ENCODE assay signal across 8 mouse cellular contexts in genomic region chr4:133388781-133389552, GRCm38 (mm10). TPM values are rescaled to one million over a fixed set of nuclear protein-coding genes. Genes with fewer than 3 reads are reported as not detected.
DNase-seq lines count a peak whose midpoint lies in the region; ATAC-seq and TF ChIP-seq lines count a peak whose summit lies in the region.

No protein-coding gene starts in this region.

- TF ChIP-seq CTCF in heart, adult 2 months (IDR thresholded peaks at IDR 0.05), result no peak
- TF ChIP-seq CTCF in liver, embryonic 14.5 days (IDR thresholded peaks at IDR 0.05; ENCODE audit: low read depth), result no peak

- H3K9ac ChIP-seq in heart, adult 2 months (ENCODE audit: low read depth, low read length), result no peak overlapping the region
- H3K9ac ChIP-seq in liver, embryonic 14.5 days (replicated peaks), result no peak overlapping the region; the same call in 1 of the 2 replicates

- intact Hi-C loops in heart, adult 2 months (cut with DNase I), result no loop called here

- no peak for ATAC-seq in liver, embryonic 14.5 days (ENCODE audit: insufficient read depth)
- ATAC-seq in frontal cortex, adult (ENCODE audit: low TSS enrichment), result no peak

- H3K4me2 ChIP-seq in liver, embryonic 14.5 days (ENCODE audit: low read depth), result no peak overlapping the region

- TF ChIP-seq EP300 in heart, adult 2 months (IDR thresholded peaks at IDR 0.05; ENCODE audit: insufficient read depth, low read depth, low read length), result 0 out of 2 replicates have a peak, but pooled peaks have one; percentile 10
- no peak for TF ChIP-seq EP300 in liver, embryonic 14.5 days (IDR thresholded peaks at IDR 0.05; ENCODE audit: low read depth)

- H3K27ac ChIP-seq in heart, adult 2 months, result peak overlapping the region; percentile 40
- peak overlapping the region; percentile 10 for H3K27ac ChIP-seq in liver, embryonic 14.5 days

- peaks cover 5% of the 10 kb centered on the region; the same call in 1 of the 2 replicates for H3K36me3 ChIP-seq in heart, adult 2 months (ENCODE audit: control insufficient read depth, insufficient read depth, low read length)
- H3K36me3 ChIP-seq in liver, embryonic 14.5 days (replicated peaks; ENCODE audit: control insufficient read depth, insufficient read depth, low read depth), result no peaks in the 10 kb centered on the region; the same call in 1 of the 2 replicates

- TF ChIP-seq POLR2A in heart, adult 2 months (IDR thresholded peaks at IDR 0.05; ENCODE audit: insufficient read depth, low read depth, low read length), result no peak

- 24% methylated on average over 16 of the region's 16 CpGs for WGBS in heart, adult 2 months
- 83% methylated on average over 16 of the region's 16 CpGs for WGBS in liver, embryonic 14.5 days (ENCODE audit: insufficient replicate concordance)

- H3K4me3 ChIP-seq in heart, adult 2 months, result no peak overlapping the region
- H3K4me3 ChIP-seq in liver, embryonic 14.5 days (ENCODE audit: insufficient read depth in 1 of 2, low read depth in 2 of 2, low read length in 2 of 2), result no peak overlapping the region

- peak; percentile 43 for DNase-seq in kidney, adult 18-20 months
- no peak for DNase-seq in kidney, adult 11 months
- peak; percentile 82 to 88 for DNase-seq in adrenal gland, postnatal 36 days
- peak in 1 of 2 experiments; percentile 76 for DNase-seq in heart, adult 2 months
- no peak for DNase-seq in liver, embryonic 14.5 days (ENCODE audit: low read depth in 3 of 3, low spot score in 3 of 3)
- no peak for DNase-seq in thymus, postnatal 0 days (ENCODE audit: low spot score)
- DNase-seq in embryo, embryonic 10 days (ENCODE audit: low spot score), result no peak

- peaks cover 5% of the 10 kb centered on the region; the same call in 1 of the 2 replicates for H3K79me2 ChIP-seq in heart, adult 2 months (replicated peaks; ENCODE audit: control insufficient read depth, insufficient read depth, low read length)

- no peaks in the 10 kb centered on the region for H3K9me3 ChIP-seq in liver, embryonic 14.5 days (ENCODE audit: control insufficient read depth, low read length)

- H3K4me1 ChIP-seq in heart, adult 2 months (ENCODE audit: control insufficient read depth, insufficient read depth, low read length), result peaks cover 33% of the 10 kb centered on the region
- peaks cover 33 to 35% of the 10 kb centered on the region in 2 experiments for H3K4me1 ChIP-seq in liver, embryonic 14.5 days (replicated peaks; ENCODE audit: control insufficient read depth in 2 of 2, insufficient read depth in 2 of 2, low read length in 1 of 2)

- H3K27me3 ChIP-seq in heart, adult 2 months (ENCODE audit: control insufficient read depth, insufficient read depth, low read length), result no peaks in the 10 kb centered on the region
- no peaks in the 10 kb centered on the region for H3K27me3 ChIP-seq in liver, embryonic 14.5 days (ENCODE audit: control insufficient read depth, insufficient read depth, low read length)

RNA-seq across cellular contexts. Expression of gene Slc9a1, which starts 19.5 kb away (rescaled TPM):
- total RNA-seq in adrenal gland, postnatal 36 days (2021), result 10 to 100 TPM; 48.6 to 54.2 TPM
- total RNA-seq in heart, adult 2 months (2021), result 10 to 100 TPM; 17.0 to 17.4 TPM
- 21.4 and 21.5 TPM in 2 replicates for polyA plus RNA-seq in heart, adult 2 months (2012; rRNA removed)
- 6.7 and 7.6 TPM in 2 replicates for polyA plus RNA-seq in liver, embryonic 14.5 days (2012; rRNA removed)
- polyA plus RNA-seq in liver, embryonic 14.5 days (2014; fragmentation: Nextera tagmentation; extraction: Ambion mirVana), result 2.1 and 2.3 TPM in 2 replicates
- polyA plus RNA-seq in thymus, postnatal 0 days (2015; fragmentation: Nextera tagmentation; extraction: Ambion mirVana), result 5.2 and 6.2 TPM in 2 replicates

RNA-seq across cellular contexts. Expression of gene Wdtc1, which starts 35.7 kb away (rescaled TPM):
- total RNA-seq in adrenal gland, postnatal 36 days (2021), result 10 to 100 TPM; 44.6 to 63.8 TPM
- total RNA-seq in heart, adult 2 months (2021), result 10 to 100 TPM; 73.6 to 96.1 TPM
- polyA plus RNA-seq in heart, adult 2 months (2012; rRNA removed), result 61.8 and 65.1 TPM in 2 replicates
- 6.4 and 7.0 TPM in 2 replicates for polyA plus RNA-seq in liver, embryonic 14.5 days (2012; rRNA removed)
- polyA plus RNA-seq in liver, embryonic 14.5 days (2014; fragmentation: Nextera tagmentation; extraction: Ambion mirVana), result 7.3 and 9.1 TPM in 2 replicates
- polyA plus RNA-seq in thymus, postnatal 0 days (2015; fragmentation: Nextera tagmentation; extraction: Ambion mirVana), result 13.6 and 14.2 TPM in 2 replicates

Comparison
In these comparisons a context has a peak if more than half of its experiments do, and no peak if none do; other contexts are left out.
1. DNase-seq: peak in kidney, adult 18-20 months (single experiment) and adrenal gland, postnatal 36 days (2 of 2); none in kidney, adult 11 months (single experiment), liver, embryonic 14.5 days (0 of 3), thymus, postnatal 0 days (single experiment) and embryo, embryonic 10 days (single experiment).